Mouse (Mus musculus): ENCODE results near the gene Cwf19l1. TPM values are rescaled to one million over a fixed set of nuclear protein-coding genes. Genes with fewer than 3 reads are reported as not detected.

Cwf19l1 gene
- 10 to 100 TPM; 16.6 to 19.4 TPM for total RNA-seq (2021)
- long read RNA-seq, experiment 1, transcript Cwf19l1-201 (14 exons, 3,581 nt), result major isoform, 8 of 13 reads
- long read RNA-seq, experiment 1, partial matches to known transcripts, result 2 of 13 reads
- long read RNA-seq, experiment 1, other reads (novel, unspliced or antisense), result 3 of 13 reads
- long read RNA-seq, experiment 2, partial matches to known transcripts, result 0 of 2 reads
- long read RNA-seq, experiment 2, other reads (novel, unspliced or antisense), result 1 of 2 reads

DNA sequence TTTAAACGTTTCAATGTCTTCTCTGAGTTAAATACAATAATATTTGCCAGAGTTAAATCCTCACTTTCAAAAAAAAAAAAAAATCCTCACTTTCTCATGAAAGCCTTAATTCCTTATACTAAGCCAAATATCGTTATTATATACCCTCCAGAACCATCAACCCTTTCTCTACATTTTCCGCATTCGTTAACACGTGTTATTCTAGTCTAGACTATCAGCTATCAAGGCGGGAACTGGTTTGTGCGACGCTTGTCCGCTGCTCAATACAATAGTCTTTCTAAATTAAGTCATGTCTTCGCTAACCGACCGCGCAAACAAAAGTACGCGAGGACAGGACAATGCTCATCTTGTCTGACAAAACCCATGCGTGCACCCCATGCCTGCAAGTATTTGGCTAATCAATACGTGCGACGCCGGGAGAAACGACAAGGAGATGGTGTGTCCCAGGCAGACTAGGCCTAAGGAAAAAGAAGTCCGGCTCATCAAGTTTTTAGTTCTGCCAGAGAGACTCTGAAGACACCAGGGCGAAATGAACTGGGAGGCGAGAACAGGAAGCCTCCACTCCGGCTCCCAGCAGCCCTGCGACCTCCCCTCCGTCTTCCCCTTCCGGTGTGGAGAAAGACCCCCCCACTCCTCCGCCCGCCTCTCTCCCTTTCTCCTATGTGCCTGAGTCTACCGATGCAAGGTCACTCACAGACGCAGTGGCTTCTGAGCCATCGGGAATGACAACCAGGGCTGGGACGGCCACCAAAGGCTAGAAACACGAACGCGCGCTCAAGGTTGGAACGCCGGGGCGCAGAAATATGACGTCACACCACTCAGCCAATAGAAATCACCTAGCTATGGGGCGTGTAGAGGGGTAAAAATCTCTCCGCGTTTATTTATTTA lies at the start of gene Cwf19l1:
TSS of gene Cwf19l1 (minus strand) at position 805 of the 888 bp plus-strand sequence.
- intact Hi-C loops (cut with DNase I), result no loop called here
- peak; percentile 91 to 93 for DNase-seq (ENCODE audit: low spot score in 2 of 2)

DNA sequence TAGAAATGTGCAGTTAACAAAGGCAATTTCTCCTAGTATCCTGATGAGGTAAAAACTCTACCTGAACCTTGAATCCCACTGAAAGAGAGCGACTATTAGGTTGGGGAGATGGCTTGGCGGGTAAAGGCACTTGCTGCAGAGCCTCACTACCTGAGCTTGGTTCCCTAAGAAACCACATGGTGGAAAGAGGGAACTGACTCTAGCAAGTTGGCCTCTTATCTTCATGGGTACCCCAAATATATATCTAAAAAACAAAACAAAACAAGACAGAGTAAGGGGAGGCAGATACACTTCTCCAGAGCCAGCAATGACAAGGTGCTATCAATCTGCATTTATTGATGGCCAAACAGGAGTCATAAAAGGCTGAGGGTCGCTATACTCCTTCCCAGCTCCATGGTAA lies 48.3 kb upstream of the Cwf19l1 start:
- intact Hi-C loops (cut with DNase I), result no loop called here

GRCm38 (mm10) chr19:44180502-44180901 lies 44.8 kb upstream of the Cwf19l1 start:
- no peak for DNase-seq (ENCODE audit: low spot score in 2 of 2)
- intact Hi-C loops (cut with DNase I), result no loop called here

More for the DNA sequence above, 48.3 kb upstream of the Cwf19l1 start:
- no peak for DNase-seq (ENCODE audit: low spot score in 2 of 2)

DNA sequence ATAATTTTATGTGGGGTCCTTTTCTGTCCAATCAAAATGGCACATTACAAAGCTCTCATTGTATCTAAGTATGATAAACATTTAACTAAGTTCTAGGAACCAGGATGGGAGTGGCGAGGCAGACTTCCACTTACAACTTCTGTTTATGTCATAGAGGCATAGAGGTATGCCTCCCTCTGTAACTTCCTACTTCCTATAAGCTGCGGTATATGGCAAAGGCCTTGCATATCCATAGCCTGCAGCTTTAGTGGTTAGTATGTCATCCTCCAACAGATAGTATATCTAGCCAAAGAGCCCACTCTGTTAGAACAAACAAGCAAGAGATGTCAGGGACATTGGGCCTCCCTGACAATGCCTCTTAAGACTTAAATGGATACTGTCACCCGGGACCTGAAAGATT lies 41.1 kb upstream of the Cwf19l1 start:
- no peak for DNase-seq (ENCODE audit: low spot score in 2 of 2)
- intact Hi-C loops (cut with DNase I), result no loop called here

DNA sequence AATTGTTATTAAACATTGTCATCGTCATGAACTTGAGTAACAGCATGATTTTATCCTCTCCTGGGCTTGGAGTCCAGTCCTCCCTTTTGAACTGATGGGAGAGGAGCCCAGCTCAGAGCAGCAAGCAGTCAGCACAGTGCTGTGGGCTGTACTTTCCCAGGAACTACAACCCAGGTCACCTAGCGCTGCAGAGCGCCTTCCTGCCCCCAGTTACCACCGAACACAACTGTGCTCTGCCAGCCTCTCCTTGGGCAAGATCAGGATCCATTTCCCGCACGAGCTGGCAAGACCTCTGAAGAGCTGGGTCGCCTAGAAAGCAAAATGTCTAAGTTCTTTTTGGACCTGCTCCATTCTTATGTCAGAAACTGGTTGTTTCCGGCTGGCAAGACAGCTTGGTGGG lies 39.2 kb upstream of the Cwf19l1 start:
- intact Hi-C loops (cut with DNase I), result no loop called here

DNA sequence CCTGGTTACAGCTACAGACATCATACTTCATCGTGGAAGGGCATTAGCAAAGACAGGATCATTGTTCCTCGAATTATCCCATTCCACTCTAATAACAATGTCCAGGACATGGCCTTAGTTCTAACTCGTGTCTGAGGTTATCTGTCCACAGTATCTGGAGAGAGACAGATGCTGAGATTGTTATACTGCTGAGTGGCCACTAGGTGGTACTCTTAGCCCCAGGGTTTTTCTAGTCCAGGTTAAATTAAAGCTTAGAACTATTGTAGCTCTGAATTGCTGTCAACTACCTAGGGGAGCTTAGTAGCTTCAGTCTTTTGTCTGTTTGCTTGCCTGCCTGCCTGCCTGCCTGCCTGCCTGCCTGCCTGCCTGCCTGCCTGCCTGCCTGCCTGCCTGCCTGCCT lies 25.8 kb upstream of the Cwf19l1 start:
- intact Hi-C loops (cut with DNase I), result no loop called here
- no peak for DNase-seq (ENCODE audit: low spot score in 2 of 2)

More for the DNA sequence above, 39.2 kb upstream of the Cwf19l1 start:
- DNase-seq (ENCODE audit: low spot score in 2 of 2), result no peak

GRCm38 (mm10) chr19:44159386-44159785 lies 23.7 kb upstream of the Cwf19l1 start:
- no peak for DNase-seq (ENCODE audit: low spot score in 2 of 2)
- intact Hi-C loops (cut with DNase I), result no loop called here

GRCm38 (mm10) chr19:44157005-44157404 lies 21.3 kb upstream of the Cwf19l1 start:
- no peak for DNase-seq (ENCODE audit: low spot score in 2 of 2)
- intact Hi-C loops (cut with DNase I), result no loop called here

DNA sequence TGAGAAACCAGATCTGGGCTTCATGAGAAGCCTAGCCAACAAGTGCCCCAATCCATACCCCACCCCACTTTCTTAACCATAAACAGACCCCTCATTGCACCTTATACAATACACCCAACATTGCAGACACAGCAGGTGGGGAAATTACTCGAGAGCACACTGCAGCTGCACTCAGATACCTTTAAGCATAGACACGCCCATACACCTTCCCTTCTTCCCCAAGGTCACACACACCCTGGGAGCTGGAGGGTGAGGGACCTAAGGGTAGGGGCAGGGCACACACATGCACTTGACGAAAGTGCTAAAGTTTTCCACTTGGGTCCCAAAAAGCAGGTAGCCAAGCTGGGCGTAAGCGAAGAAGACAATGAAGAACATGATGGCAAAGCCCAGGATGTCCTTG lies 18.1 kb upstream of the Cwf19l1 start:
- no peak for DNase-seq (ENCODE audit: low spot score in 2 of 2)
- intact Hi-C loops (cut with DNase I), result no loop called here

GRCm38 (mm10) chr19:44148991-44149390 lies 13.3 kb upstream of the Cwf19l1 start:
- no peak for DNase-seq (ENCODE audit: low spot score in 2 of 2)
- intact Hi-C loops (cut with DNase I), result no loop called here

DNA sequence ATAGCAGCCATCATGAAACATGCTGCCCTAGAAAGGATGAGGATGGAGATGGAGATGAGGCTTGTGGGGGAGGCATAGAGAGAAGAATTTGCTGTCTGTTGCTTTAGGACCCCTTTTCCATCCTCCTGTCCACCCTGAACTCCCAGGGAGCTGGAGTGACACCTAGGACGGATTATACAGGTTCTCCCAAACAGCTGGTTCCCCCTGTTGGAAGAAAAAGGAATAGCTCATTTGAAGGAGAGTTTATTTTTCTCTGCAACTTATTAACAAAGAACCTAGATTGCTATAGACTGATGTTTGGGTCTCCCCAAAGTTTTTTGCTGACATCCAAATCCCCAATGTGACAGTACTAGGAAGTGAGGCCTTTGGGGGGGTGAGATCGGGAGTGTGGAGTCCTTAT lies 12.7 kb upstream of the Cwf19l1 start:
- intact Hi-C loops (cut with DNase I), result no loop called here
- no peak for DNase-seq (ENCODE audit: low spot score in 2 of 2)

DNA sequence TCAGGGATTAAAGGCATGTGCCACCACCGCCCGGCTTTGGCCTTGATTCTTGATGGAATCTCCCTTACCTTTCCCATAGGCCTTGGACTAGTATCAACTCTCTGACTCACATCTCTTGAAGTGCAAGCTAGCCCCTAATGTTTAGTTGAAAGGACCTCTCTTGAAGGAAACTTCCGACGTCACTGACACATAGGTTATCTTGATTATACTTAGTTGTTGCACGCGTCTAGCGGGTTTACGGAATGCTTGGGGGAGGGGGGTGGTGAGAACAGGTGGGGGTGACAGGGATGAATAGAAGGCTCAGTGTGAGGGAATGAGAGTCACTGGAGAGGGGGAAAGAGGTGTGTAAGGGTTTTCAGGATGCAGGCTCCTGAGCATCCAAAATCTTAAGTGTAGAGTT lies 11.3 kb upstream of the Cwf19l1 start:
- intact Hi-C loops (cut with DNase I), result no loop called here
- no peak for DNase-seq (ENCODE audit: low spot score in 2 of 2)

- intact Hi-C loops (cut with DNase I), result no loop called here
- DNase-seq (ENCODE audit: low spot score in 2 of 2), result no peak
Observed at GRCm38 (mm10) chr19:44146568-44146879, 10.8 kb upstream of the Cwf19l1 start.

DNA sequence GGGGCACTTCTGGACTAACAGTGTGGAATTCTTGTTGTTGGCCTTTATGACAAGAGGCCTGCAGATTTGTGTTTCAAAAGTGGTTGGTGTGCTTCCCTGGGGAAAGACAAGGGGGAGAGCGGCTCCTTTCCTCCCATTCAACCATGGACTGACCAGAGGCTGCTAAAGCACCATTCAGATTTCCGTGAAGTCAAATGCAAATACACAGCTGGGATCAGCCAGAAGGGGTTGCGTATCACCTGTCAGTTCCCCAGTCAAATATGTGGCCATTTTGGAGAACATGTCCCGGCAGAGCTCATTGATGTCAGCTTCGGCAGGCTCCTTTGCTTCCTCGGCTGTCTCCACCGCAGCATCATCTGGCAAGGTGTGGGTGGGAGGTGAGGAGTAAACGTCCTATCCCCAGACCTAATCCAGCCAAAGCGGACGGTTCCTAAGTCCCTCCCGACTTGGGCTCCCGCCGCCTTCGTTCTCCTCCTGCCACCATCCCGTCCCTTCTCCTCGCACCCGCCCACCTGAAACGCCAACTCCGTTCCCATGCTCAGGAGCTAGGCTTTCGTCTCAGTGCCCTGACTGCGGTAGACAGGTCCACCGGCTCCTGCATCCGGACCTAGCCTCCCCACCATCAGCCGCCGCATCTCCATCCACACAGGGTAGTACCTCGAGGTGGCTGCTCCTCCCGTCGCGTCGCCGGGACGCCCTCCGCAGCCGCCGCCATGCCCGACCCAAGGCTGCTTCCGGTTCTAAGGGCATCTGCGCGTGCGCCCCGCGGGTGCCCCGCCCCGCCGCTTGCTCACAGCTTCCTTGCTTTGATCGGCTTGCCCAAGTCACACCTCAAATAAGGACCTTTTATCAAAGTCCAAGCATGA lies 10.3 kb upstream of the Cwf19l1 start, which contains the start of gene Bloc1s2:
TSS of gene Bloc1s2 (minus strand) at position 745 of the 866 bp plus-strand sequence.
- DNase-seq (ENCODE audit: low spot score in 2 of 2), result peak; percentile 85 to 88
- intact Hi-C loops (cut with DNase I), result no loop called here

DNA sequence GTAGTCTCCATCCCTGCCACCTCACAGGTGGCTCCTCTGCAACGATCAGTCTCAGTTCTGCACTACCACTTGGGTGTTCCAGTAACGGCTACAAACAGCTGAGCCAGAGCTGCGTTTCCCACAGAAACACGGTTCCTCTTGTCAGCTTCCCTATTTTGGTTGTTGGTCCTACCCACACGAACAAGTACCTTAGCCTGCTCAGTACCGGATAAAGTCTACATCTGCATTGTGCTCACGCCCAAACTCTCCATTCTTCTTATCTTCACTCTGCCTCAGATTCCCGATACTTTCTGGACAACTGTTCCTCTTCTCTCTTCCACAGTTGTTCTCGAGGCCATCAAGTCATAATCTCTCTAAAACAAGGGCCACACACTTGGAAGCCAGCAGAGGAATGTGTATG lies 8.7 kb upstream of the Cwf19l1 start:
- DNase-seq (ENCODE audit: low spot score in 2 of 2), result no peak
- intact Hi-C loops (cut with DNase I), result no loop called here

GRCm38 (mm10) chr19:44135960-44136485 lies 347 bp upstream of the Cwf19l1 start:
- intact Hi-C loops (cut with DNase I), result no loop called here
- no peak for DNase-seq (ENCODE audit: low spot score in 2 of 2)

GRCm38 (mm10) chr19:44132917-44133316 lies 2.8 kb downstream of the Cwf19l1 start:
- DNase-seq (ENCODE audit: low spot score in 2 of 2), result no peak
- intact Hi-C loops (cut with DNase I), result no loop called here

- intact Hi-C loops (cut with DNase I), result no loop called here
- DNase-seq (ENCODE audit: low spot score in 2 of 2), result no peak
Observed at GRCm38 (mm10) chr19:44128560-44128959, 7.1 kb downstream of the Cwf19l1 start.

DNA sequence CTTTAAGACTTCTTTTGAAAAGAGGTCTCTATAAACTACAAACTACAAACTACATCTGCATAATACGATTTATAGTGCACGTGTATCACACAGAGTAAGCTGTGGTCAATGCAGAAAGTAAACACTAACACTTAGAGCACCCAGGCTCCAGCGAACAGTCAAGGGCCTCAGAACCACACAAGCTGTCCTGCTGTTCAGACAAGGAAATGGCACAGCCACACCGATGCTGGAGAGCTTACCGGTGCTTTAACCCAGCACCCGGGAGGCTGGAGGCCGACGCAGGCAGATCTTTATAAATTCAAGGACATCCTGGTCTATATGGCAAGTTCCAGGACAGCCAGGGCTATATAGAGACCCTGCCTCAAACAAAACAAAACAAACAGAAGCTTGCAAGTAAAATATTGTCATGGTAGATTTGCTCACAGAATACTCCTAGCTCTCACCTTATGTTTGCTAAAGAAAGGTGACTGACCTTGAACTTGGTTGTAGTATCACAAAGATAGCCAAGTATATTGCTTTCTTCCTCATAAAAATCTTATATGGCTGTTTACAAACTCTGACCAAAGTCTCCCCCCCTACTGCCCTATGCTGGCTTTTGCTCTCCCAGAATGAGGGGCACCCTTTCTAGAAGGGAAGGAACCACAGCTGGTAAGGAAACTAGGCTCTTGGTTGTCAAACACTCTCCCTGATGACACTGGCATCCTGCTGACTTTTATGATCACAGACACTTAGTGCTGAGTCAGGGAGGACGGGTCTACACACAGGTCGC lies 7.8 kb downstream of the Cwf19l1 start:
- DNase-seq (ENCODE audit: low spot score in 2 of 2), result no peak
- intact Hi-C loops (cut with DNase I), result no loop called here

Data from left cerebral cortex, postnatal 14 days (tissue).